Mouse (Mus musculus) kidney, postnatal 10 days (tissue): ENCODE results near the gene Gabra1.
A peak's percentile ranks its signal among the peaks of the same experiment; 100 is the strongest.

Source experiments
- DNase-seq: peaks from one replicate; pipeline ENCODE4 v3.0.0; 2021; ENCODE audit warnings: mixed read lengths

Gabra1 gene

GRCm38 (mm10) chr11:42182825-42183152, at the start of gene Gabra1:
TSS of gene Gabra1 (minus strand) at chr11:42182930.
- peak; percentile 5 for DNase-seq

GRCm38 (mm10) chr11:42181973-42182824, 531 bp downstream of the Gabra1 start:
- DNase-seq, result peak; percentile 12

- DNase-seq, result no peak
Measured at GRCm38 (mm10) chr11:42181426-42181825, 1.3 kb downstream of the Gabra1 start.

GRCm38 (mm10) chr11:42179535-42179934, 3.2 kb downstream of the Gabra1 start:
- no peak for DNase-seq

- DNase-seq, result no peak
Measured at GRCm38 (mm10) chr11:42178296-42178695, 4.4 kb downstream of the Gabra1 start.

- no peak for DNase-seq
Measured at GRCm38 (mm10) chr11:42151396-42151795, 31.3 kb downstream of the Gabra1 start.

GRCm38 (mm10) chr11:42116931-42117330, 65.8 kb downstream of the Gabra1 start:
- no peak for DNase-seq

GRCm38 (mm10) chr11:42110051-42110450, 72.7 kb downstream of the Gabra1 start:
- DNase-seq, result no peak

GRCm38 (mm10) chr11:42109627-42110026, 73.1 kb downstream of the Gabra1 start:
- no peak for DNase-seq

- no peak for DNase-seq
Measured at GRCm38 (mm10) chr11:42095556-42095955, 87.2 kb downstream of the Gabra1 start.
